Mouse (Mus musculus) forelimb bud, embryonic 11.5 days (tissue): ENCODE measurements around the gene Dnah2.
A peak's percentile ranks its signal among the peaks of the same experiment; 100 is the strongest.

Experiments used
- DNase-seq: peaks from one replicate; pipeline ENCODE4 v3.0.0-alpha.2; 2012; ENCODE audit warnings: low read depth, low spot score

Dnah2 gene

GRCm38 (mm10) chr11:69528031-69528390 lies 20.9 kb downstream of the Dnah2 start:
- DNase-seq: no peak

- peak; percentile 63 for DNase-seq
These were observed 21.5 kb downstream of the Dnah2 start for GRCm38 (mm10) chr11:69527098-69528030.

- DNase-seq: no peak
These were observed 22.3 kb downstream of the Dnah2 start for GRCm38 (mm10) chr11:69526631-69527030.

GRCm38 (mm10) chr11:69525661-69526060 lies 23.2 kb downstream of the Dnah2 start:
- DNase-seq: no peak

GRCm38 (mm10) chr11:69523651-69524050 lies 25.3 kb downstream of the Dnah2 start:
- DNase-seq: no peak

- no peak for DNase-seq
These were observed 27.3 kb downstream of the Dnah2 start for GRCm38 (mm10) chr11:69521526-69522149.

- DNase-seq: no peak
These were observed 28.9 kb downstream of the Dnah2 start for GRCm38 (mm10) chr11:69519976-69520375.

- DNase-seq: no peak
These were observed 32.2 kb downstream of the Dnah2 start for GRCm38 (mm10) chr11:69516661-69517060.

GRCm38 (mm10) chr11:69516151-69516640 lies 32.7 kb downstream of the Dnah2 start:
- no peak for DNase-seq

GRCm38 (mm10) chr11:69513840-69514239 lies 35.1 kb downstream of the Dnah2 start:
- peak; percentile 57 for DNase-seq

- peak; percentile 60 for DNase-seq
These were observed 38.0 kb downstream of the Dnah2 start for GRCm38 (mm10) chr11:69510796-69511496.

GRCm38 (mm10) chr11:69503863-69504280 lies 45.0 kb downstream of the Dnah2 start:
- DNase-seq: no peak

GRCm38 (mm10) chr11:69501555-69501954 lies 47.4 kb downstream of the Dnah2 start:
- no peak for DNase-seq

- no peak for DNase-seq
These were observed 49.8 kb downstream of the Dnah2 start for GRCm38 (mm10) chr11:69499140-69499539.

GRCm38 (mm10) chr11:69491711-69492110 lies 57.2 kb downstream of the Dnah2 start:
- DNase-seq: no peak

- no peak for DNase-seq
These were observed 58.0 kb downstream of the Dnah2 start for GRCm38 (mm10) chr11:69490898-69491297.

GRCm38 (mm10) chr11:69487474-69487873 lies 61.4 kb downstream of the Dnah2 start:
- no peak for DNase-seq

- DNase-seq: no peak
These were observed 71.3 kb downstream of the Dnah2 start for GRCm38 (mm10) chr11:69477645-69478044.

GRCm38 (mm10) chr11:69476802-69477201 lies 72.1 kb downstream of the Dnah2 start:
- DNase-seq: no peak

GRCm38 (mm10) chr11:69474737-69475136 lies 74.2 kb downstream of the Dnah2 start:
- no peak for DNase-seq

- no peak for DNase-seq
These were observed 76.2 kb downstream of the Dnah2 start for GRCm38 (mm10) chr11:69472687-69473086.

GRCm38 (mm10) chr11:69471491-69471890 lies 77.4 kb downstream of the Dnah2 start:
- DNase-seq: no peak
